Comparison of ENCODE assay signal across 14 mouse cellular contexts in genomic region chr8:77236701-77237100, GRCm38 (mm10).
A peak's percentile ranks its signal among the peaks of the same experiment; 100 is the strongest.
DNase-seq lines count a peak whose midpoint lies in the region; ATAC-seq and TF ChIP-seq lines count a peak whose summit lies in the region.
"Had no signal": no experiment of that assay in that cellular context is flagged by ENCODE, and none has a peak within 500 bp of the region (broad histone marks: within the 10 kb centered on the region; RNA-seq: fewer than 3 reads in every experiment).

No protein-coding gene starts in this region.

- H3K4me1 ChIP-seq in forebrain, postnatal 0 days (ENCODE audit: insufficient read depth), result 0 out of 2 replicates have a peak, but pooled peaks cover 5% of the 10 kb centered on the region
- H3K4me1 ChIP-seq in forebrain, embryonic 10.5 days, result no peaks in the 10 kb centered on the region
- H3K4me1 ChIP-seq in kidney, embryonic 16.5 days (ENCODE audit: insufficient read depth, low read length), result no peaks in the 10 kb centered on the region
- no peaks in the 10 kb centered on the region for H3K4me1 ChIP-seq in lung, postnatal 0 days (ENCODE audit: insufficient read depth, low read depth, low read length)
- H3K4me1 ChIP-seq: neural tube, embryonic 12.5 days had no signal

- H3K4me2 ChIP-seq in forebrain, postnatal 0 days (ENCODE audit: low read depth), result no peak overlapping the region
- H3K4me2 ChIP-seq in kidney, embryonic 16.5 days (replicated peaks; ENCODE audit: low read depth, low read length), result no peak overlapping the region
- H3K4me2 ChIP-seq in lung, postnatal 0 days (replicated peaks; ENCODE audit: low read depth, low read length), result no peak overlapping the region
- H3K4me2 ChIP-seq: midbrain, embryonic 11.5 days; neural tube, embryonic 12.5 days had no signal

- DNase-seq in forebrain, postnatal 0 days, result peak; percentile 24
- DNase-seq in forebrain, embryonic 10.5 days (ENCODE audit: extremely low spot score, low spot score), result no peak
- peak; percentile 81 for DNase-seq in kidney, adult 9 months
- peak; percentile 69 for DNase-seq in brain, embryonic 14.5 days (ENCODE audit: low read depth)
- DNase-seq in lung, postnatal 0 days (ENCODE audit: low spot score), result peak; percentile 18
- no peak for DNase-seq in left cerebral cortex, adult 18-20 months (ENCODE audit: low spot score in 2 of 2)
- DNase-seq: liver had no signal

- no peak for TF ChIP-seq EP300 in lung, postnatal 0 days (IDR thresholded peaks at IDR 0.05)

- H3K4me3 ChIP-seq in forebrain, postnatal 0 days (ENCODE audit: low read depth, low read length), result no peak overlapping the region
- H3K4me3 ChIP-seq in forebrain, embryonic 10.5 days, result no peak overlapping the region
- H3K4me3 ChIP-seq in kidney, embryonic 16.5 days (ENCODE audit: low read length), result no peak overlapping the region
- H3K4me3 ChIP-seq in lung, postnatal 0 days (ENCODE audit: low read depth, low read length), result no peak overlapping the region
- H3K4me3 ChIP-seq: erythroblast, embryonic 14.5 days; neural tube, embryonic 12.5 days had no signal

- no peaks in the 10 kb centered on the region for H3K9me3 ChIP-seq in forebrain, postnatal 0 days (ENCODE audit: low read length)
- no peaks in the 10 kb centered on the region for H3K9me3 ChIP-seq in forebrain, embryonic 10.5 days
- H3K9me3 ChIP-seq in kidney, embryonic 16.5 days (ENCODE audit: low read length), result no peaks in the 10 kb centered on the region
- H3K9me3 ChIP-seq in lung, postnatal 0 days (ENCODE audit: low read length), result no peaks in the 10 kb centered on the region
- H3K9me3 ChIP-seq: neural tube, embryonic 12.5 days had no signal

- ATAC-seq in forebrain, postnatal 0 days, result no peak
- ATAC-seq in kidney, embryonic 16.5 days (ENCODE audit: low FRiP score, low TSS enrichment), result no peak
- no peak for ATAC-seq in lung, postnatal 0 days
- ATAC-seq in megakaryocyte, adult 5-6 weeks (ENCODE audit: poor library complexity, severe bottlenecking), result no peak
- ATAC-seq: CD4-positive, CD25-positive, alpha-beta regulatory T cell, adult 4 months; hindbrain, embryonic 16.5 days had no signal

- no peak for TF ChIP-seq POLR2A in brain, embryonic 14.5 days (IDR thresholded peaks at IDR 0.05; ENCODE audit: borderline replicate concordance, extremely low read depth, insufficient read depth, insufficient read length, poor library complexity, severe bottlenecking)

- TF ChIP-seq CTCF in forebrain, postnatal 0 days (IDR thresholded peaks at IDR 0.05; ENCODE audit: low read depth), result no peak
- no peak for TF ChIP-seq CTCF in brain, embryonic 14.5 days (IDR thresholded peaks at IDR 0.05; ENCODE audit: borderline replicate concordance, extremely low read depth, insufficient read depth, insufficient read length)
- TF ChIP-seq CTCF in lung, postnatal 0 days (IDR thresholded peaks at IDR 0.05), result no peak

- H3K27ac ChIP-seq in forebrain, postnatal 0 days (ENCODE audit: low read depth, low read length), result no peak overlapping the region
- H3K27ac ChIP-seq in forebrain, embryonic 10.5 days, result no peak overlapping the region
- no peak overlapping the region for H3K27ac ChIP-seq in kidney, embryonic 16.5 days (ENCODE audit: low read length)
- H3K27ac ChIP-seq in lung, postnatal 0 days (ENCODE audit: low read length), result no peak overlapping the region
- H3K27ac ChIP-seq: neural tube, embryonic 12.5 days had no signal

- WGBS in forebrain, postnatal 0 days, result 42% methylated on average over 1 of the region's 1 CpGs
- WGBS in forebrain, embryonic 10.5 days, result 87% methylated on average over 1 of the region's 1 CpGs
- 83% methylated on average over 1 of the region's 1 CpGs for WGBS in kidney, embryonic 16.5 days
- 49% methylated on average over 1 of the region's 1 CpGs for WGBS in lung, postnatal 0 days

- H3K36me3 ChIP-seq in forebrain, postnatal 0 days (ENCODE audit: insufficient read depth), result no peaks in the 10 kb centered on the region
- no peaks in the 10 kb centered on the region for H3K36me3 ChIP-seq in forebrain, embryonic 10.5 days (replicated peaks)
- H3K36me3 ChIP-seq in kidney, embryonic 16.5 days (ENCODE audit: insufficient read depth, low read length), result no peaks in the 10 kb centered on the region
- H3K36me3 ChIP-seq in lung, postnatal 0 days (ENCODE audit: insufficient read depth, low read length), result no peaks in the 10 kb centered on the region
- H3K36me3 ChIP-seq: neural tube, embryonic 12.5 days had no signal

- no peak overlapping the region for H3K9ac ChIP-seq in forebrain, postnatal 0 days
- no peak overlapping the region for H3K9ac ChIP-seq in kidney, embryonic 16.5 days (replicated peaks; ENCODE audit: low read length)
- H3K9ac ChIP-seq in lung, postnatal 0 days (replicated peaks; ENCODE audit: low read depth), result no peak overlapping the region
- H3K9ac ChIP-seq: neural tube, embryonic 12.5 days had no signal

- H3K27me3 ChIP-seq in forebrain, postnatal 0 days (ENCODE audit: insufficient read depth, low read length), result no peaks in the 10 kb centered on the region
- no peaks in the 10 kb centered on the region for H3K27me3 ChIP-seq in forebrain, embryonic 10.5 days (ENCODE audit: poor library complexity, severe bottlenecking)
- H3K27me3 ChIP-seq in kidney, embryonic 16.5 days (ENCODE audit: insufficient read depth, low read length), result no peaks in the 10 kb centered on the region
- H3K27me3 ChIP-seq in lung, postnatal 0 days (replicated peaks; ENCODE audit: insufficient read depth, low read length), result no peaks in the 10 kb centered on the region
- H3K27me3 ChIP-seq: neural tube, embryonic 12.5 days had no signal

Comparison
In these comparisons a context has a peak if more than half of its experiments do, and no peak if none do; other contexts are left out.
1. DNase-seq: peak in forebrain, postnatal 0 days (single experiment), kidney, adult 9 months (single experiment), brain, embryonic 14.5 days (single experiment) and lung, postnatal 0 days (single experiment); none in forebrain, embryonic 10.5 days (single experiment) and left cerebral cortex, adult 18-20 months (0 of 2).